Mouse (Mus musculus) CH12.LX (cell line): ENCODE measurements around the gene Gck. TPM values are rescaled to one million over a fixed set of nuclear protein-coding genes. Genes with fewer than 3 reads are reported as not detected.

Experiments
- DNase-seq: peaks from one replicate; pipeline ENCODE4 v3.0.0-alpha.2; 2013; ENCODE audit errors: extremely low read depth
- H3K27ac ChIP-seq: 2 replicates; pipeline ENCODE4 v1.5.1; 2012; ENCODE audit warnings: low read depth, mild to moderate bottlenecking, control low read depth, moderate library complexity; ENCODE audit not compliant: insufficient read depth
- H3K27me3 ChIP-seq: replicated peaks from 2 replicates; pipeline ENCODE3; 2012; ENCODE audit warnings: inconsistent platforms
- H3K36me3 ChIP-seq, 2 experiments: replicated peaks in 1 of 2; 2 replicates each; pipeline versions ENCODE3 to v1.6.1; 2012; ENCODE audit warnings: inconsistent platforms in 1 of 2, low read length in 1 of 2, mild to moderate bottlenecking in 1 of 2, mixed read lengths in 1 of 2, moderate library complexity in 1 of 2; ENCODE audit not compliant: control insufficient read depth in 1 of 2, insufficient read depth in 1 of 2
- H3K4me1 ChIP-seq, 2 experiments: 2 replicates each; pipeline ENCODE4 v1.6.1; 2012; ENCODE audit warnings: inconsistent platforms in 1 of 2, moderate library complexity in 1 of 2; ENCODE audit not compliant: insufficient read depth in 2 of 2, control insufficient read depth in 1 of 2
- H3K4me2 ChIP-seq: 2 replicates; pipeline ENCODE4 v1.6.1; 2012; ENCODE audit warnings: low read depth, mild to moderate bottlenecking, control low read depth; ENCODE audit not compliant: poor library complexity, insufficient read depth, severe bottlenecking
- H3K4me3 ChIP-seq, 3 experiments: fragments of 150-350 bp in 1 of 3; sonication (generic) in 1 of 3; replicated peaks in 1 of 3; 2 replicates each; pipeline versions ENCODE3 to v1.5.1; 2011 to 2012; ENCODE audit warnings: low read depth in 2 of 3, low read length in 2 of 3, mild to moderate bottlenecking in 2 of 3, moderate library complexity in 2 of 3, control low read depth in 1 of 3, improper control_type of control experiment in 1 of 3, inconsistent platforms in 1 of 3, mixed read lengths in 1 of 3; ENCODE audit not compliant: poor library complexity in 1 of 3
- H3K79me2 ChIP-seq: replicated peaks from 2 replicates; pipeline ENCODE4 v1.6.1; 2012; ENCODE audit warnings: mild to moderate bottlenecking, moderate library complexity; ENCODE audit not compliant: control insufficient read depth, poor library complexity, insufficient read depth, severe bottlenecking; ENCODE audit errors: extremely low read depth
- H3K9ac ChIP-seq: 2 replicates; pipeline ENCODE4 v1.6.1; 2012; ENCODE audit warnings: low read depth, mild to moderate bottlenecking, control low read depth, moderate library complexity; ENCODE audit not compliant: insufficient read depth
- H3K9me3 ChIP-seq: replicated peaks from 2 replicates; pipeline ENCODE3; 2012; ENCODE audit warnings: low read length, inconsistent platforms, mixed read lengths
- CHD1 ChIP-seq: IDR thresholded peaks from 2 replicates; pipeline ENCODE4 v1.6.1; 2012; ENCODE audit warnings: low read depth, low read length, improper control_type of control experiment, inconsistent platforms
- CHD2 ChIP-seq: IDR thresholded peaks from 2 replicates; pipeline ENCODE4 v1.6.1; 2011; ENCODE audit warnings: low read length, improper control_type of control experiment
- CTCF ChIP-seq, 2 experiments: IDR thresholded peaks in 1 of 2; conservative IDR thresholded peaks in 1 of 2; 2 replicates each; pipeline ENCODE4 v1.5.1; 2011 to 2012; ENCODE audit warnings: low read depth in 2 of 2, low read length in 2 of 2, improper control_type of control experiment in 1 of 2, inconsistent platforms in 1 of 2, mild to moderate bottlenecking in 1 of 2, moderate library complexity in 1 of 2
- ELF1 ChIP-seq: IDR thresholded peaks from 2 replicates; pipeline ENCODE4 v1.6.1; 2014; ENCODE audit warnings: low read depth, mild to moderate bottlenecking, inconsistent platforms, low read length, improper control_type of control experiment
- EP300 ChIP-seq: IDR thresholded peaks from 2 replicates; pipeline ENCODE4 v1.6.1; 2011; ENCODE audit warnings: low read length, improper control_type of control experiment
- ETS1 ChIP-seq: conservative IDR thresholded peaks from 2 replicates; pipeline ENCODE4 v1.6.1; 2012; ENCODE audit warnings: low read depth, mild to moderate bottlenecking, inconsistent platforms, low read length, improper control_type of control experiment, moderate library complexity
- IRF4 ChIP-seq: IDR thresholded peaks from 2 replicates; pipeline ENCODE4 v1.6.1; 2014; ENCODE audit warnings: low read depth, mild to moderate bottlenecking, inconsistent platforms, low read length, improper control_type of control experiment
- KAT2A ChIP-seq: IDR thresholded peaks from 2 replicates; pipeline ENCODE4 v1.6.1; 2012; ENCODE audit warnings: low read length, improper control_type of control experiment, inconsistent platforms; ENCODE audit not compliant: insufficient replicate concordance
- MAFK ChIP-seq: IDR thresholded peaks from 2 replicates; pipeline ENCODE4 v1.6.1; 2011; ENCODE audit warnings: low read length, improper control_type of control experiment; ENCODE audit not compliant: insufficient replicate concordance
- MAX ChIP-seq: IDR thresholded peaks from 2 replicates; pipeline ENCODE4 v1.6.1; 2011; ENCODE audit warnings: low read length, improper control_type of control experiment
- MAZ ChIP-seq: IDR thresholded peaks from 2 replicates; pipeline ENCODE4 v1.6.1; 2012; ENCODE audit warnings: low read depth, mild to moderate bottlenecking, inconsistent platforms, low read length, improper control_type of control experiment, moderate library complexity
- MEF2A ChIP-seq: IDR thresholded peaks from 2 replicates; pipeline ENCODE4 v1.6.1; 2014; ENCODE audit warnings: low read depth, mild to moderate bottlenecking, inconsistent platforms, low read length, improper control_type of control experiment, borderline replicate concordance
- MXI1 ChIP-seq: IDR thresholded peaks from 2 replicates; pipeline ENCODE4 v1.6.1; 2011; ENCODE audit warnings: mild to moderate bottlenecking, low read depth, low read length, improper control_type of control experiment
- MYC ChIP-seq: IDR thresholded peaks from 2 replicates; pipeline ENCODE4 v1.6.1; 2011; ENCODE audit warnings: low read depth, mild to moderate bottlenecking, improper control_type of control experiment, low read length
- NELFE ChIP-seq: IDR thresholded peaks from 2 replicates; pipeline ENCODE4 v1.6.1; 2011; ENCODE audit warnings: low read depth, low read length, improper control_type of control experiment
- SIN3A ChIP-seq: IDR thresholded peaks from 2 replicates; pipeline ENCODE4 v1.6.1; 2012; ENCODE audit warnings: low read length, improper control_type of control experiment, inconsistent platforms
- TBP ChIP-seq: conservative IDR thresholded peaks from 2 replicates; pipeline ENCODE4 v1.6.1; 2011; ENCODE audit warnings: low read depth, low read length, improper control_type of control experiment
- TCF12 ChIP-seq: IDR thresholded peaks from 2 replicates; pipeline ENCODE4 v1.6.1; 2014; ENCODE audit warnings: low read depth, mild to moderate bottlenecking, inconsistent platforms, low read length, improper control_type of control experiment
- UBTF ChIP-seq: IDR thresholded peaks from 2 replicates; pipeline ENCODE4 v1.6.1; 2012; ENCODE audit warnings: low read depth, mild to moderate bottlenecking, inconsistent platforms, low read length, improper control_type of control experiment, moderate library complexity
- USF2 ChIP-seq: conservative IDR thresholded peaks from 2 replicates; pipeline ENCODE4 v1.6.1; 2011; ENCODE audit warnings: low read depth, low read length, improper control_type of control experiment
- ZC3H11A ChIP-seq: IDR thresholded peaks from 2 replicates; pipeline ENCODE4 v1.6.1; 2012; ENCODE audit warnings: low read depth, mild to moderate bottlenecking, inconsistent platforms, low read length, improper control_type of control experiment
- ZMIZ1 ChIP-seq: IDR thresholded peaks from 2 replicates; pipeline ENCODE4 v1.6.1; 2012; ENCODE audit warnings: low read depth, mild to moderate bottlenecking, inconsistent platforms, low read length, improper control_type of control experiment
- dilution Hi-C: fragments of 300-500 bp; cut with MboI; formaldehyde crosslinking; loops from 2 replicates; pipeline ENCODE4 v1.14.3; 2020; ENCODE audit warnings: low sequenced_read_pairs; ENCODE audit not compliant: extremely low pct_unique_long_range_greater_than_20kb, extremely low pct_ligation_motif_present
- in situ Hi-C: fragments of 300-500 bp; cut with MboI; formaldehyde crosslinking; loops from 3 replicates; pipeline ENCODE4 v1.14.3; 2019; ENCODE audit warnings: low sequenced_read_pairs, low pct_ligation_motif_present, low pct_unique_long_range_greater_than_20kb, mixed read lengths
- polyA plus RNA-seq: library from polyadenylated mRNA; unstranded; fragments of >175 nt; gene quantifications from 2 replicates; pipeline ENCODE4 v1.2.1, GENCODE M21; 2012; ENCODE audit warnings: low read depth; ENCODE audit not compliant: insufficient read length
- total RNA-seq, 2 experiments: library from RNA; depleted of rRNA; stranded (reverse); fragments of 300-350 nt in 1 of 2; fragments of >200 nt in 1 of 2; gene quantifications; 2 replicates each; pipeline ENCODE4 v1.2.3; 2012 to 2014

Gene Gck
- total and polyA plus RNA-seq, 3 experiments: 0.68 to 1.4 (median 1.0) TPM

GRCm38 (mm10) chr11:5954965-5955504 lies 5.2 kb upstream of the Gck start:
- in situ Hi-C loops (no loop called here), dilution Hi-C loops (no loop called here)
- TF ChIP-seq MEF2A (peak; percentile 8; the same call in 1 of the 2 replicates), SIN3A (0 out of 2 replicates have a peak, but pooled peaks have one; percentile 63), CTCF (conservative IDR thresholded peaks at IDR 0.05 in 1 of 2, IDR thresholded peaks at IDR 0.05 in 1 of 2; ENCODE audit: low read depth in 2 of 2, low read length in 2 of 2) (peak in 1 of 2 experiments; percentile 53; a peak in 3 of 4 replicates), ETS1 (no peak), CHD2 (no peak), MXI1 (peak; percentile 72; the same call in 1 of the 2 replicates), ELF1 (peak; percentile 86), MAZ (peak; percentile 7; the same call in 1 of the 2 replicates), TBP (peak; percentile 67; the same call in 1 of the 2 replicates), TCF12 (no peak), MAX (0 out of 2 replicates have a peak, but pooled peaks have one; percentile 62), CHD1 (peak; percentile 88; the same call in 1 of the 2 replicates)
- DNase-seq: peak; percentile 71
- Histone ChIP-seq H3K9me3 (no peaks in the 10 kb centered on the region), H3K4me2 (peak overlapping the region; percentile 41), H3K4me3 (peak overlapping the region; percentile 67 to 82 (median 76)), H3K27me3 (no peaks in the 10 kb centered on the region), H3K36me3 (peaks cover 13 to 25% of the 10 kb centered on the region in 2 experiments), H3K4me1 (peaks cover 11 to 42% of the 10 kb centered on the region in 2 experiments), H3K27ac (peak overlapping the region; percentile 53), H3K79me2 (peaks cover 34% of the 10 kb centered on the region), H3K9ac (peak overlapping the region; percentile 87)

- TF ChIP-seq EP300 (no peak), ZC3H11A (no peak), MAFK (no peak), USF2 (no peak), CTCF (conservative IDR thresholded peaks at IDR 0.05 in 1 of 2, IDR thresholded peaks at IDR 0.05 in 1 of 2; ENCODE audit: low read depth in 2 of 2, low read length in 2 of 2) (no peak), MEF2A (no peak), NELFE (no peak), ELF1 (no peak), UBTF (no peak), MYC (no peak), IRF4 (no peak), MAZ (no peak), MAX (no peak), ZMIZ1 (no peak), MXI1 (no peak), KAT2A (no peak)
- no peak for DNase-seq
Observed at GRCm38 (mm10) chr11:5954435-5954834, 4.6 kb upstream of the Gck start.

More at GRCm38 (mm10) chr11:5954435-5954834, 4.6 kb upstream of the Gck start:
- in situ Hi-C loops: no loop called here
- peaks cover 12 to 21% of the 10 kb centered on the region in 2 experiments for H3K36me3 ChIP-seq
- H3K79me2 ChIP-seq: peaks cover 34% of the 10 kb centered on the region
- no peaks in the 10 kb centered on the region for H3K27me3 ChIP-seq
- no peak overlapping the region for H3K4me3 ChIP-seq
- no peak overlapping the region for H3K27ac ChIP-seq
- H3K4me2 ChIP-seq: no peak overlapping the region
- H3K9ac ChIP-seq: peak overlapping the region; percentile 87; the same call in 1 of the 2 replicates
- dilution Hi-C loops: no loop called here
- peaks cover 17 to 48% of the 10 kb centered on the region in 2 experiments for H3K4me1 ChIP-seq
- no peaks in the 10 kb centered on the region for H3K9me3 ChIP-seq
